Mouse (Mus musculus) retina, postnatal 1 day (tissue): ENCODE data around the gene Cyp2d26.

Experiments
- DNase-seq: peaks from one replicate; pipeline ENCODE4 v3.0.0-alpha.2; 2012

Gene Cyp2d26

DNA sequence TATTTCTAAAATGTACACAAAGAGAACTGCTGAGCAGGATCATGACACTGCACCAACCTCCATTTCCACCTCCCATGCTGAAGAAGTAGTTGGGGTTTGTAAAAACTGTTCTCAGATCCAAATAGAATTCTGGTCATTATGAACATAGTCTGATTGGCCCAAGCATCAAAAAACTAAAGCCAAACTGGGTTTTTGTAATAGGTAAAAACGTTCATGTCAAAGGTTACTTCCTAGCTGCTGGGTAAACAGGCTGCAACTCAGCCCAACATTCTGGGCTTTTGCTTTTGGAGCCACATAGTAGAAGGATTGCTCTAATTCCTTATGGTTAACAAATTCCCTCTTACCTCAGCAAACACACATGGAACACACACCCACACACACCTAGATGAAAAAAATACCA lies 46.0 kb downstream of the Cyp2d26 start:
- no peak for DNase-seq

DNA sequence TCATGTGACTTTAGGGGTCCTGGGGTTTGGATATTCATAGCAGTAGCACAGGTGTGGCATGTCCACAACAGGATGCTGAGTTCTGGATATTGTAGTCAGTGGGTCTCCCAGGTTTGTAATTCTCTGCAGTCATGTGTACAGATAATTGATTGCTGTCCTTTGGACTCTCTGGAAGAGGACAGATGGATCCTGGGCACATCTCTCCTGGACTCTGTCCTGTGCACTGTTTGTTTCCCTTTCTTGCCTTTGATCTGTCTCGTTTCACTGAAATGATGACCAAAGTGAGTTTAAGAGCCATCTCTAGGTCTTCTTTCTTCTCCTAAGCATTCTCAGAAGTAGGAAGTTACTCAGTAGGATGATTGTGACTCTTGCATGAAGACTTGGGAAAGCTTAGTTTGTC lies 46.6 kb downstream of the Cyp2d26 start:
- DNase-seq: no peak
